Mouse (Mus musculus): Measurements from ENCODE around the gene Spocd1.
A peak's percentile ranks its signal among the peaks of the same experiment; 100 is the strongest.

The Spocd1 gene

DNA sequence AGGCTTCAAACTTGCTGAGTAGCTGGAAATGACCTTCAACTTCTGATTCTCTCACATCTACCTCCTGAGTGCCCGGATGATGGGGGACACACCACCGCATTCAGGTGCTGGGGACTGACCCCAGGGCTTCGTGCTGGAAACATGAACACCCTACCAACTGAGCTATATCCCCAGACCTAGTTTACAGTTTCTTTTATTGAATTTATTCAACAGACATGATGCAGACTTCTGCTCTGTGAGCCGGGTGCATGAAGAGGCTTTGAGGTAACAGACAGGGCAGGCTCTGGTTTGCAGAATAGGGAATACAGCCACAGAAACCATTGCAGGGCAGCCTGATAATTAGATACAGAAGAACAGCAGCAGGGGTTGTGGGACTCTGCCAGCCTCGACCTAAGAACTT is 10.6 kb upstream of the Spocd1 start:
- DNase-seq (ENCODE audit: extremely low read depth, low read depth): no peak

DNA sequence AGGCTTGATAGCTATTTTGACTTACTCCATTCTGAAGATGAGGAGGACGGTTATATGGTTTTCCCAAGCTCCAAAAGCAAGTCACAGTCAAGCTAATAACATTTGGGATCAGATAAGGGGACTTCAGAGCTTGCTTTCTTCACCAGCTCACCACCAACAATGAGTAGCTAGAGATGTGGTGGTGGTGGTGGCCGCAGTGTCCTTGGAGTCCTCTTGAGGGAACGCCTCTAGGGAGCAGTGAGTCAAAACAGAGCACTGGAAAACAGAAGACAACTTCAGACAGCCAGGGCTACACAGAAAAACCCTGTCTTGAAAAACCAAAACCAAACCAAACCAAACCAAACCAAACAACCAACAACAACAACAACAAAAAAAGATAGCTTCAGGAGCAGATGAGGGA is 10.1 kb upstream of the Spocd1 start:
- no peak for DNase-seq (ENCODE audit: extremely low read depth, low read depth)

DNA sequence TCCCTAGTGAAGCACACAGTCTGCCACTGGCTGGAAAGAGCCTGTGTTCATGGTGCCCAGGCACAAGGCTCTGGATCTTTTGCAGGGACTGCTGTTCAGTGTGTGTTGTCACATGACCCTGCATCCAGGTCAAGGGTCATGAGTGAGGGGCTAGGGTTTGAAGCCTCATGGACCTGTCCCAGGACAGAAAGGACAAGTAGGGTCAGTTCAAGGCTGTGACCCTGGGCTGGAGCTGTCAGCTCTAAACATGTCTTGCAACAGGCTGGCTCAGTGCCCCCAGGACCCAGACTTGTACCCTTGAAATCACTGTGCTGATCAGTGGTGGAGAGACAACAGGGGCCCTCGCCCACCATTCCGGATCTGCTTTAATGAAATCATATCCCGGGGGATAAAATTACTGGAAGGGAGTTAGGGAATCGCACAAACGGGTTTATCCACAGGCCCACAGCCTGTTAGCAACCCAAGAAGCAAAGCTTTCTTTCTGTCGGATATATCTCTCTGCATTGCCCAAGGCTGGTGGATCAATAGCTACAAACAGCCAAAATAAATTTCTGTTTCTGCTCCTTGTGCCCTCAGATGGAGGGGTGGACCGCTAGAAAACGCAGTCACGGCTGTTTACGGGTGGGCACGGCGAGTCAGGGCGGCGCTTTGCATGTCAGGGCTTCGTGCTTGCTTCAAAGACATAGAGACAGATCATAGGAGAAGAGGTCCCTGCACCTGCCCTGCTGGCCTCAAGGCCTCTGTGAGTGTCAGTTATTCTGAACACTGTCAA is 8.3 kb upstream of the Spocd1 start:
- no peak for DNase-seq (ENCODE audit: extremely low read depth, low read depth)

DNA sequence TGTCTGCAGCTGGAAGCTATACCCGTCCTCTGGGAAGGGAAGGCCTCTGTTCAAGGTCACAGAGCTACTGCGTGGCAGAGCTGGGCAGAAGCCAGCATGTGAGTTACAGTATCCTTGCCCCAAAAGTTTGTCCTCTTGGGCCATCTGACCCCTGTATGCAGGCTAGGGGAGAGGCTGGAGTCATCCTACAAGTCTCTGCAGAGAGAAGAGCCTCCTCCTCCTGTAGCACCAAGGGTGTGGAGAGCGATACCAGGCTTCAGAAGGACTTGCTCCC is 7.8 kb upstream of the Spocd1 start:
- DNase-seq (ENCODE audit: extremely low read depth, low read depth): no peak

DNA sequence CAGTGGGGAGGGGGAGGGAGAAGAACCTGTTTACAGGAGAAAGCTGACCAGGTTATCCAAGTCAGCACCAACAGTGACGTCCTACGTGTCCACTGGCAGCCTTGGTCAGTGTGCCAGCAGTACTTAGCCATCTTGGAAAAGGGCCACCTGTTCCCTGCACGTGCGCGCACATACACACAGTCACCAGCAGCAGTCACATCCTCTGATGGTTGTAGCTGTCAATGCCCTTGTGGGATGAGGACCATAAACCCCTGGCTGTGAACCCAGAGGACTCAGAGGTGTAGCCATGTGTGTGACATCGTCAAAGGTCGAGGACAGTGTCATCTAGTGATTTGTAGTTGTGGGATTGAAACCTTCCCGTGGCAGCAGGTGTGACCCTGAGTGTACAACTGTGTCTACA is 4.9 kb upstream of the Spocd1 start:
- no peak for DNase-seq (ENCODE audit: extremely low read depth, low read depth)

DNA sequence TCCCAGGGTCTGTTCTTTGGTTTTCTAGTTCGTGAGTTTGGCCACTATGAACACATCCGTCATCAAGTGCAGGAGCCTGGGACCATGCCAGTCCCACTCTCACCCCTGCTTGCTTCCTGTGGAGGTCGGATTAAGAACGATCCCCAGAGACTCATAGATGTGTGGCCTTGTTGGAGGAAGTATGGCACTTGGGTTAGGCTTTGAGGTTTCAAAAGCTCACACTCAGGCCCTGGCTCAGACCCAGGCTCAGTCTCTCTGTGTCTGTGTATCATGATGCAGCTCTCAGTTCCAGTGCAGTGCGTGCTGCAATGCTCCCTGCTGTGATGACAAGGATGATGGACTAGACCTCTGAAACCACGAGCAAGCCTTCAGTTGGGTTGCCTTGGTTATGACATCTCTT is 4.4 kb upstream of the Spocd1 start:
- no peak for DNase-seq (ENCODE audit: extremely low read depth, low read depth)

DNA sequence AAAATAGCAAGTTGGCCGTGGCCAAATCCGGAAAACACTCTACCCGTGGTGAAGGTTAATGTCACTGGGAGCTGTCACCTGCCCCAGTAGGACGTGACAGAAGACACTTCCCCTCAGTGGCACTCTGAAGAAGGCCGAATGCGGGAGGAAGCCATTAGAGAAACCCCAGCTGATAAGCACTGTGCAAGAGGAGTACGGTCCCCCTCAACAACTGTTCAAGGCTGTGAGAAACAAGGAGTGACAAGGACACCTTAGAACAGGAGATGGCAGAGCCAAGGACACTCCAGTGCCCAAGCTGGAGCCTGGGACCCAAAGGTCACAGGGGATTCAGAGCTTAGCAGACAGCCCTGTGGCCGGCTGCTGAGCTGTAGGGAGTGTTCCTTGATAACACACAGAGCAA is 2.5 kb upstream of the Spocd1 start:
- DNase-seq (ENCODE audit: extremely low read depth, low read depth): peak; percentile 49

DNA sequence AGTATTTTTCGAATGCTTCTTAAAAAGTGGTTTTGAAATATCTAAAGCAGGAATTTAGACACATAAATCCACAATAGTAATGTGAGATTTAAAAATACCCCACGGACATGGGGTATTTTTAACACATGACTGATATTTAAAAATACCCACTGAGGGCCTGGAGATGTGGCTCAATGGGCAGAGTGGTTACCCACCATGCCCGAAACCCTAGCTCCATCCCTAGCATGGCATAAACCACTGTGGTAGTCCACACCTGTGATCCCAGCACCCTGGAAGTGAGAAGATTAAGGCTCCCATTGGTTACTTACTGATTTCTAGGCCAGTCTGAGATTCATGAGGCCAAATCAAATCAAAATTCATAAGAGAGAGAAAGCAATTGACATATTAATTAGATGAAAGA is 2.0 kb upstream of the Spocd1 start:
- no peak for DNase-seq (ENCODE audit: extremely low read depth, low read depth)

DNA sequence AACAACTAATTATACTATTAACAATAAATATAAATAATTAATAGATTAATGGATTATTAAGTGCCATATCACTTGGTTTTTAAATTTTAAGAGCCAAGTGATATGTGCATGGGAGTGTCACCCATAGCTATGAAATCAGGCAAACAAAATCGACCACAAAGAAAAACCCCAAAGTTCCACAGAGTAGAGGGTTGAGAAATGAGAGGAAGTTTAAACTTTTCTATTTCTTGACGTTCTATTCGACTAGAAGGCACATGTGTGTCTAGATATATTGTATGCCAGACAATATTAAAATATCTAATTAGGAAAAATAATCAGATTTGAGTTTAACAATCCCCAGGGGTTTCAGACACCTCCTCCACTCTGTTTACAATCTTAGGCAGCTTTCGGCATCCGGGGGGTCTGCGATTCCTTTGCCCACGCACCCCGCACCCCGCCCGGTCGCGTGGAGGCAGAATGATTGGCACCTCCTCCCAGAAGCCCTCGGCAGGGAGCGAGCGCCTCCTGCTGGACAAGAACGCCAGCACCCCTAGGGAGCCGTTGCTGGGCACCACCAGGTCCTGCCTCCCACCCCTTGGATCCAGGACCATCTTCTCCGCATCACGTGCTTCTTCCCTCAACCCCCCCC is 811 bp upstream of the Spocd1 start:
- peak; percentile 39 for DNase-seq (ENCODE audit: extremely low read depth, low read depth)

DNA sequence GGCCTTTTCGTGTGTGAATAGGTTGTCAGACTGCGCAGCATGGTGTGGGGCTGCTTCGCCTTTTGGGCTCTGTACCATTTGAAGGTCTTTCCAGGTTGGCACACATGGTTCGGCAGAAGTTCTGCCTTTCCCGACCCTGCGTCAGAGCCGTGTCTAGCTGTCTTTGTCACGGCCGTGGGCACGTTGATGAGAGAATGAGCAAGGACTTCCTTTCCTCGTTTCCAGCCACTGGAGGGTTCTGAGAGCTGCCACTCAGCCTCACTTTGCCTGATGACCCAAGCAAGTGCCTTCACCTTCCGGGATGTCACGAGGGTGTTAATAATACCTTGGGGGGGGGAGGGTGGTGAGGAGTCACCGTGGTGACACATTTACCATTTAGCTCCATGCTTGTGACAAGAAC is 4.6 kb downstream of the Spocd1 start:
- DNase-seq (ENCODE audit: extremely low read depth, low read depth): no peak

DNA sequence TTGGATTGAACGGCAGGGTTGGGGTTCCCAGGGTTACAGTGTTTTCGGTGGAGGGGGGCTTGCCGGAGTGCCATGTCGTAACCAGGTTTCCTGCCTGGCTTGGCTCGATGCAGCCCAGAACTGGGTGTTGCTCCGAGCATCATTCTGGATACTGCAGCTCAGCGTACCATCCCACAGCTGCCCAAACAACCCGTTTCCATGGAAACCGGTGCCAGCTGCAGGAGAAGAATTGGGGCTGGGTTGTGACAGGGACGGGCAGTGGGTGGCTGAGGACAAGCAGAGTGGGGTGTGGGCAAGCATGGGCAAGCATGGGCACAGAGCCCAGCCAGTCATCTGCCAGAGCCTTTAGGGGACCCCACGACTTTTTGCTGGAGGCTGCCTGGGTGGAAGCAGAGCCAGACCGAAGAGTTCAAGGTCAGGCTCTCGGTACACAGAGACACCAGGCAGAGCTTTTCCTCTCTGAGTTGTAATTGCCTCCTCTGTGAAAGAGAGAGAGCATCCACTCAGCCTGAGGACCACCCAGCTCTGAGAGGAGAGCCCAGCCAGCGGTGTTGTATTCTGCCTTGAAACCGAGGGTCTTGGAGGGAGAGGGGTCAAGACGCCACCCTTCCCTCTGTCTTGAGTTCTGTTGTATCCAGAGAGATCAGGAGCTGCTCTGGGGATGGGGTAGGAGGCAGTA is 5.3 kb downstream of the Spocd1 start:
- DNase-seq (ENCODE audit: extremely low read depth, low read depth): no peak

DNA sequence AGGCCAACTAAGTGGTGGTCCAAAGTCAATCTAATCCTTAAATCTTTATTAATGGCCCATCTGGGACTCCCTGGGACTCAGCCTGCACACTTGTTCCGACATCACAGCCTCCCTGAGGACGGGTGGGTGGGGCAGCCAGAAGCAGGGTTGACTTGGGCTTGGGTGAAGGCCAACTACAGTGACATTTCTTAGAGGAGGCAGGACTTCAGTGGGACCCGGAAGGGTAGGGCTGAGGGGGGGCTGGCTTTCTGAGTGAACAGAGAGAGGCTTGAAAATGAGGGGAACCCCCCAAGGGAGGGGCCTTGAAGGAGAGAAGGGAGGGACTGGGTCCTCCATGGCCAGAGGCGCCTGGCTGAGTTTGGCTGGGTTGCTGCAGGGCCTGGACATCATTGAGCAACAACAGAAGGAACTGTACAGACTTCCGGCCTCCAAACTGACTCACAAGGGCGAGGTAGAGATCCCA is 22.3 kb downstream of the Spocd1 start:
- DNase-seq (ENCODE audit: extremely low read depth, low read depth): no peak

DNA sequence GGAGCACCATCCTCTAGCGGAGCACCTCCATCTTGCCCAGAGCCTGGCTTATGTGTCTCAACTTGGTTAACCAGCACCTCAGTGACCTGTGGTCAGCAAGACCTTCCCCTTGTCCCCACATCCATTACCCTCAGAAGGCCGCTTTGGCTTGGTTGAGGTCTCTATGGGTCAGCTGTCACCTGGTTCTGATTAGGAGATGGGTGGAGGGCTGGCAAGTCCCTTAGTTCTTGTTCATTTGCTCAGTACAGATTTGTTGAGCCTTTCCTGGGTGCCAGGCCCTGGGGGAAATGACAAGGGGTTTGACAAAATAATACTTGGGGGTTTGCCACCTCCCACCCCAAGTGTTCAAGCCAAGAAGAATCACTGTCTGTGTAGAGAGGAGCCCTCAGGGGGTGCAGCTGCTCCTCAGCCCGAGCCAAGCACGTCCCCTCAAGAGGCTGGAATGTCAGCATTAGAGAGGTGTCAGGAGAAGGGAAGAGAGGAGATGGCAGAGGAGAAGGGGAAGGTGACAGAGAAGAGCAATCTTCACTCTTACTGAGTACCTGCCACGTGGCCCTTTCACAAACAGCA is 23.3 kb downstream of the Spocd1 start:
- DNase-seq (ENCODE audit: extremely low read depth, low read depth): no peak

DNA sequence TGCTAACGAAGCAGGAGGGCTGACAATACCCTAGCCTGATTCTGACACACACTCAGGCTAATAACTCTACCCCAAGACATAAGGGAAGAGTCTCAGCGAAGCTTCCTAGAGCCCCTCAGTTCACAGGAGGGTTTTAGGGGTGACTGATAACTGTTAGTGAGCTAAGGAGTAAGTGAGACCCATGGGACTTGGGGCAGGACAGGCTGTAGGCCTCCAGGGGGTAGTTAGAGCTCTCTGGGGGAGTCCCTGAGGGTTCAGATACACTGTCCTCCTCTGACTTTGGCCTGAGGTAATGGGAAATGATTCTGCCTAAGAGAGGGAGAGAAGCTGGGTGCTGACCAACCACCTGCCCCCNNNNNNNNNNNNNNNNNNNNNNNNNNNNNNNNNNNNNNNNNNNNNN is 25.5 kb downstream of the Spocd1 start:
- no peak for DNase-seq (ENCODE audit: extremely low read depth, low read depth)

DNA sequence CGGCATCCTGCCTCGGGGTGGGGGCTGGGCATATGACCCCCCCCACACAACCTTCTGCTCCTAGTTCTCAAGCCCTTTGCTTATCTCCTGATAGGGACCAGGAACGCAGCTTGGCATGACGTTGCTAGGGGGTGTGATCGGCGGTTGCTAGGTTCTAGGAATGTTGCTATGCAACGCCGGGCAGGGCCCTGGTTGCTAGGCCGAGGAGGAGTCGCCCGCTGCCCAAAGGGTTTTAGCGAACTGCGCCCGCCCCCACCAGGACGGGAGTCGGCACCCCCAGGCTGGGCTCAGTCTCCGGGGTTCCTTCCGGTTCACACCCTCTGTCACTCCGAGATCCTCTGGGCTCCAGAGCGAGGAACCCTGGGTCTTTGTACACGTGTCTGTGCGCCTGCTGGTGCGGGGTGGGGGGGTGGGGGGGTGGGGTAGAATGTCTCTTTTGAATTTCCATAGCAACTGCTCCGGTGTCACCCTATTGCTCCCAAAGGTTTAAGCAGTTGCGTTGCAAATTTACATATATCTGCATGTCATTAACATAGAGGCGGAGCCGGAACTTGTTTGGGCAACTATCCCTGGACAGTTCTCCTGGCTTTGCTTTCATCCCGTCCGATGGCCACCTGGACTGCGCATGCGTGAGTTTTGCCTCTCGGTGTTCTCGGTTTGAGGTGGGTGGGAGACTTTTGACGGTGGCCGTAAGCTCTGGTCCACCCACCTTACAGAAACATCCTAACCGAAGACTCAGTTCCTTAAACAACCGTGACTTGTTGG is 31.3 kb downstream of the Spocd1 start:
- DNase-seq (ENCODE audit: extremely low read depth, low read depth): peak; percentile 57

DNA sequence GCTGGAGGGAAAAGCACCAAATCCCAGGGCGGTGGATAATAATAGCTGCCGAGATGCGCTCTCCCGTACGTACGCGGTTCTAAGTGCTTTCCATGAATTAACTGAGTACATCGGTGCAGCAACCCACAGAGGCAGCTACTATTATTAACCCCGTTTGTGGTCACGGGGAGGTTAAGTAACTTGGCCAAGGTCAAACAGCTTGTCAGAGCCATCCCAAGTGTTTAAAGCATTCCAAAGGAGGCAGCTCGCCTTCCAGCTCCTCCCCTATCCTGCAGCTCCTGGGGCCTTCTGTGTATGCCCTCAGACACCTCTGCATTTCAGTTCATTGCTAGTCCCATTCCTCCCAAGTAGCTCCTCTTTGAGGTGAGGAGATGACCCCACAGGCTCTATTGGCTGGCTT is 36.2 kb downstream of the Spocd1 start:
- DNase-seq (ENCODE audit: extremely low read depth, low read depth): no peak

DNA sequence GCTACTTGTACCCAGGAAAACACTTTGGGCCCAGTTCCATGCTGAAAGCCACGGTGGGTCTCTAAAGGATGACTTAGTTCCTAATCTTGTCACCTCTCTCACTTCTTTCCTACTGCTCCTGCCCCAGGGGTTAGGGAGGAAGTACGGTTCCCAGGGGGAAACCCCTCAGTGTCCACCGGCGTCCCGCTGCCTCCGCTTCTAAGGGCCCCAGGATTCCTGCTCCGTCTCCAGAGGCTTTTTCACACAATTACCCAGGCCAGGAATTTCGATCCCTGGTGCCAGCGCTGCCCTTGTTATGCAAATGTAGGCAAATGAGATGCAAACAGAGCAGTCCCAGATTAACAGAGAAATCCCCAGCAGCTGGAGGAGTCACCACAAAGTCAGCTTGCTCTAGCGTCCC is 37.2 kb downstream of the Spocd1 start:
- no peak for DNase-seq (ENCODE audit: extremely low read depth, low read depth)

DNA sequence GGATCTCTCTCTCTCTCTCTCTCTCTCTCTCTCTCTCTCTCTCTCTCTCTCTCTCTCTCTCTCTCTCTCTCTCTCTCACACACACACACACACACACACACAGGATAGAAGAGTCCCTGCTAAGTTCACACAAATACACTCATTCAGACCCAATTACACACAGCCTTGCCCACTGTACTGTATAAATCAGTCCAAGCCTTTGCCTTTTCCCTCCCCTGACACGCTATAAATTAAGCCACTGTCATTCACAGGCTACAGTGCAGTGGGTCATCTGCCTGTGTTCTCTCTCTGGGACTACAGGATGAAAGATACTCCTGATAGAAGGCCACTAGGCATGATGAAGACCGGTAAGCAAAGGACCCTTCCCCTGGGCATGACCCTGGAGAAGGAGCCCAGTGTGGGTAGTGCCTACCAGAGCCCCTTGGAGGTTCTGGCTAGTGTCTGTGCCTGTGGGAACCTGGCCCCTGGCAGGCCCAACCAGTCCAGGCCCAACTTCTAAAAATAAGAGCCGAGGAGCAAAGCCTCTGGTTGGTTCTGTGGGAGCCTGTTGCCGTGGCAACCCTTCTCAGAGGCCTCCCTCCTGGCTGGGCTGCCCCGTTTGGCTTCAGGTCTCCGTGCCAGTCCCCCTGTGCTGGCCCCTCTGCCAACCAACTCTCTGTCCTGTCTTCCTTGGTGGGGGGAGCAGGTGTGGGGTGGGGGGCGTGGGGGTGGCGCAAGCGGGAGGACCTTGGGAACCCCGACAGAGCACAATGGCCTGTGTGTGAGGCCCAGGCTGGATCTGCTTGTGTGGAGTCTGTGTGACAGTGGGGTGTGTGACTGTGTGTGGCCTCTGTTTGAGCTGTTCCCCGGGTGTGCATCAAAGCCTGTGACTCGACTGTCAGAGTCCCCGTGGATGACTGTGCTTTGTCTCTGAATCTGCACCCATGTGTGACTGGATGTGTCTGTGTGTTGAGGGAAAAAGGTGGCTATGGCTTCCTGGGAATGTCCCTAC is 38.3 kb downstream of the Spocd1 start:
- no peak for DNase-seq (ENCODE audit: extremely low read depth, low read depth)

DNA sequence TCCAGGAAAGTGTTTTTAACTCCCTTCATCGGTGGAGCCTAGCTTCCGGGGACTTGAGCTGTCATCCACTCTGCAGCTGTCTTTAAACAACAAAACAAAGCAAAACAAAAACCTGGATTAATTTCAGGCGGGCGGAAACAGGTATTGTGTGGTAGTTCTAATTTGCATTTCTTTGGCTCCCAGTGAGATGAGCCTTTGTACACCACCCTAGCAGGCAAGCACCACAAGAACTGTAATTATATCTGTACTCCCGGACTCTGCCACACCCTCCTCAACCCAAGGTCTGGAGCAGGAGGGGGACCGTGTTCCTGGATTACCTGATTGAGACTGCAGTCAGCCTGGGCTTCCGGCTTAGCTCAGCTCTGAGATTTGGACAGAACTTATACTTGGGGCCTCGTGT is 41.1 kb downstream of the Spocd1 start:
- DNase-seq (ENCODE audit: extremely low read depth, low read depth): no peak

DNA sequence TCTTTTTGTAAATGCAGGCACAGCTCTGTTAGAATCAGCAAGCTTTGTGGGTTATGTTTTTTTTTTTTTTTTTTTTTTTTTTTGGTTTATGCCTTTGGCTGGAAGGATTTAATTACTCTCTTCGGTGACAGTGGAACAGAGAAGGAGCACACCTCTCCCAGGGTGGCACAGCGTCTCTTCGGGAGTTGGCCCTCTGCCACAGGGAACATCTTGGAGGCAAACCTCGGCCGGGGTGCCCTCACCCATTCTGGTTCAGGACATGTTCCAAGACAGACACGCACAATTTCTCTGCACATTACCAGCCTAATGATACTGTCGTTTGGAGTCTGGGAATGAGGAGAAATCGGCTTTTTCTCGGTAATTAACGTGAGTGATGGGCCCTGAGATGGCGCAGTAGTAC is 41.8 kb downstream of the Spocd1 start:
- no peak for DNase-seq (ENCODE audit: extremely low read depth, low read depth)

DNA sequence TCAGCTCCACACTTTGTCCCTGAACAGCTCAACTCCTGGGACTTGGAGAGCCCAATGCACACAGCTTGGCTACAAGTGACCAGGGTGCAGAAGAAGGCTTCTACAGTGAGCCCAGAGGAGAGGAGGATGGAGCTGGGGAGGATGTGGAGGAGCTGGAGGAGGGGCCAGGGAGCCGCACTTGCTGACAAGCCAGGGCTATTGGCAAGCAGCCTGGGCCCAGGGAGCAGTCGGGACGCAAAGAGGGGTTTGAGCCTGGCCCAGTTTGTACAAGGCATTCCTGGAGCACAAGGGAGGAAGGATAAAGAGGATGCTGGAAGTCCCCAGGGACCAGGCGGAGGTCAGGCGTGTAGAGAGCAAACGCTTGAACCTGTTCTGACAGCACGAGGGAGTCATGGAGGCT is 42.9 kb downstream of the Spocd1 start:
- DNase-seq (ENCODE audit: extremely low read depth, low read depth): no peak

All from MEL-GATA-1-ER (cell line).